Mouse (Mus musculus): ENCODE results near the gene Fam25c.
"Not testable (repeated sequence)": the region's sequence is repeated elsewhere in the genome, so short reads cannot be mapped to it uniquely, and the experiment has no call there.

The Fam25c gene

DNA sequence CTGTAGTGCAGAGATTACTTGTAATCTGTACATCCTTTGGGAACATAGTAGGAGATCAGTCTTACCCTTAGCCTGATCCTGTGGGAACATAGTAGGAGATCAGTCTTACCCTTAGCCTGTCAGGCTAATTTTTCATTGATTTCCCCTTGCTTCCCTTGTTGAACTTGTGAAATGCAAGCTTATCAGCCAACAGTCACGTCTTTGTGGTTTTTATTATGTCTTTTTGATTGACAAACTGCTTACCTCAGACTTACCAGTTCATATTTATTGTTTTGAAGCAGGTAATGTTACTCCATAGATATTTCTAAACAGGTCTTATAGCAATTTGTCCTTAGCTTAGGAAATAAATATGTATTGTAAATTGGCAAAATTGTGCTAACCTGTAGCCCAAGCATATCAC is 27.6 kb downstream of the Fam25c start:
- no peak for DNase-seq (ENCODE audit: low spot score)

DNA sequence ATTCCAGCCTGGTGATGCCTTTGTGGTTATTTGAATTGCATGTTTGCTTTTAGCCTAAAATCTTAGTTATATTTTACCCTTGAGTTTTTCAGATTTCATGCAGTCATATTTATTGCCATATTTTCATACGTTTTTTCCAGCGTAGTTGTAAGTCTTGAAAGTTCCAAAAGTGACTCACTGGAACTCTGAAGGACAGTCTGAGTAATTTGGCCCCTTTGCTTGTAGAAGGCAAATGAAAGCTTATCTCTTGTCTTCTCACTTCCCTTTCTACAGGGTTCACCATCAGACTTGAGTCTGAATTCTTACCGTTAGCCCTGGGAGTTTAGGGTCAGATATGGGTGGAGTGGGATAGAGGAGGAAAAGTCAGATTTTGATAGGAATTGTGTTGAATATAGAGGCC is 28.6 kb downstream of the Fam25c start:
- no peak for DNase-seq (ENCODE audit: low spot score)

DNA sequence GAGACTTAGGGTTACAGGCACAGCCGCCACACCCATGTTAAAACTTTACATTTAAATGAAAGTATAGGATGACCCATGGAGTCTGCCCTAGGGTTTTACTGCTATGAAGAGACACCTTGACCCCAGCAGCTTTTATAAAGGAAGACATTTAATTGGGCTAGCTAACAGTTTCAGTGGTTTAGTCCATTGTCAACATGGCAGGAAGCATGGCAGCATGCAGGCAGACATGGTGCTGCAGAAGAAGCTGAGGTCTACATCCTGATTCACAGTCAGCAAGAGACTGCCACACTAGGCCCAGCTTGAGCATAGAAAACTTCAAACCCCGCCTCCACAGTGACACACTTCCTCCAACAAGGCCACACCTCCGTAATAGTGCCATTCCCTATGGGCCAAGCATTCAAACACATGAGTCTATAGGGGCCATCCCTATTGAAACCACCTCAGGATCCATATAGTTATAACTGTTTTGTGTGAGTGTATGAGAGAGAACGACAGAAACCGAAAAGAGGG is 31.6 kb downstream of the Fam25c start:
- no peak for DNase-seq (ENCODE audit: low spot score)

DNA sequence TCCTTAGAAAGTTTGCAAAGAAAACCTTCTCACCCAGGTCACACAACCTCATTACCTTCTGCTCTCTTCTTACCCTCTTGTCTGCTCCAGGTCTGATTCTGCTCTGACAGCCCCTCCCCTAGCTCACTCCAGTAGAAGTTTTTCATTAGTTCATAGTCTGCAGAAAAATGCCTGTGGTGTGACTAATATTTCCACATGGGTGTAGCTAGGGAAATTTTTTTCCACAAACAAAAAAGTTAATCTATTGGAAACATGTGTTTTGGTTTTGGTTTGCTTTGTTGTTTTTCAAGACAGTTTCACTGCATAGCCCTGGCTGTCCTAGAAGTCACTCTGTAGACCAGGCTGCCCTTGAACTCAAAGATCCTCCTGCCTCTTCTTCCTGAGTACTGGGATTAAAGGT is 37.1 kb downstream of the Fam25c start:
- DNase-seq (ENCODE audit: low spot score) = no peak

DNA sequence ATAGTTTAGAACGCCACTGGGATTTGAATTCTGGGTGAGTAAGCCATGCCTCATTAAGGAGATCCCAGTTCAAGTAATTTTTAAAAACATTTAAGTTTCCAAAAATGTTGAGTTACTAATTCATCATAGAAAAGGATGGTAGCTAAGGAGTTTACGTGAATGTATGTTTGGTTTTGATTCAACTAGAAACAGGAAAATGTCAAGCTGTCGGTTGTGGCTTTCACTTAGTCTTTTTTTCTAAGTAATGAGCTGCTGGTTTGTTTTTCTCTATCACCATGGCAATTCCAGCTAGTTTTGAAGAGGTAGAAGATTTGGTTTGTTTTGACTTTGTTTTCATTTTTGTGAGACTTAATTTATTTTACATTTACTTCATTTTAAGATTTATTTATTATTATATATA is 37.8 kb downstream of the Fam25c start:
- no peak for DNase-seq (ENCODE audit: low spot score)

DNA sequence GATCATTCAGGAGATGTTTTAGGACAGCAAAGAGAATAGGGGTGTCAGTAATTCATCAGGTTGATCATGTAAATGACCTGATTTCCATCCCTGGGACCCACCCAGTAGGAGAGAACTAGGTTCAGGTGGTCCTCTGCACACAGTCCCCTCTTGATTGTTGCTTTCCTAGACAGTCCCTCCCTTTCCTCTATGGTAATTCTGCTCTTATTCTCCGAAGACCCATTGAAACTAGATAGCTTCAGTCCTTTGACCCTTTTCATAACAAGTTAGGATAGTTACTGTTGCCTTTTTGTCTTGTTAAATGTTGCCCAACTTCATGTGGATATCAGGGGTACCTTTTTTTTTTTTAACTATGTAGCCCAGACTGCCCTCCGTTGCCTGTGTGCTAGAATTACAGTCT is 38.9 kb downstream of the Fam25c start:
- DNase-seq (ENCODE audit: low spot score) = no peak

DNA sequence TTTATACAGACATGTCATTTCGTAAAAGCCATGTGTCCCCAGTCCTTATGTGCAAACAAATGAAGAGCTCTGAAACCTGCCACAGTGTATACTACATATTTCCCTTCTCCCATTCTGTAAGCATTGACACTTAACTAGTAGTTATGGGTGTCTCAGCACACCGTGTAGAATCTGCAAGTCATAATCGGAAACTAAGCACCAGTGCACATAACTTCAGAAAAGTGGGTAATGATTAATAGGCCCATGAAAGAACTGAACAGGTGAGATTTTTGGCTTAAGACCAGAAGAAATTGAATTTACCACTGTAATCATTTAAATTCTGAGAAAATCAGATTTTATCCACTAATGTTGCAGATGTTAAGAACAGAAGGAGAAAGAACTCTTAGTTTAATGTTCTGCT is 40.4 kb downstream of the Fam25c start:
- no peak for DNase-seq (ENCODE audit: low spot score)

DNA sequence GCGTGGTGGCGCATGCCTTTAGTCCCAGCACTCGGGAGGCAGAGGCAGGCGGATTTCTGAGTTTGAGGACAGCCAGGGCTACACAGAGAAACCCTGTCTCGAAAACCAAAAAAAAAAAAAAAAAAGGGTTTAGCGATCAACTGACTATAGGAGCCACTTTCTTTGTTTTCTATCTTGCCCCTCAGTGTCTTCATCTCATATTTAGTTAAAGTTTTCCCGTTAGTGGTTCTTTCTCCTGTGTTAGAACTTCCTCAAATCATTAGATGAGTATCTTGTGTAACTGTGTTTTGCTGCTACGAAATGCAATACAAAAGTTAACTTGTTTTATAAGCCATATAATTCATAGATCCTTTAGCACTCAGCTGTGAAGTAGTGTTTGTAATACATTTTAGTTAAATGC is 40.9 kb downstream of the Fam25c start:
- DNase-seq (ENCODE audit: low spot score) = not testable (repeated sequence)

DNA sequence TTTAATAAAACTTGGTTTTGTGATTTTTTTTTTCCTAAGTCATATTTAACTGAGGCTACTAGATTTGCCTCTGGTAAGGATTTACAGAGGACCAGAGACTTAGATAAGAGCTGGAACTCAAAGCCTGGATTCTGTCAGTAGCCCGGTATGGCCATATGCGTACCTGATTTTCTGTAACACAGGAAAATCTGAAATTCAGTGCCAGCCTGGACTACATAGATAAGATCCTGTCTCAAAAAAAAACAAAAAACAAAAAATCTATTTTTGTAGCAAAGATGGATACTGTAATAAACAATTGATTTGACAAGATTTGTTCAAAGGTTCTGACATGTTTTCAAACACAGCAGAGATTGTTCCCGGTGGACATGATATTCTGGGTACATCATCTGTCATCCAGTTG is 41.6 kb downstream of the Fam25c start:
- DNase-seq (ENCODE audit: low spot score) = no peak

DNA sequence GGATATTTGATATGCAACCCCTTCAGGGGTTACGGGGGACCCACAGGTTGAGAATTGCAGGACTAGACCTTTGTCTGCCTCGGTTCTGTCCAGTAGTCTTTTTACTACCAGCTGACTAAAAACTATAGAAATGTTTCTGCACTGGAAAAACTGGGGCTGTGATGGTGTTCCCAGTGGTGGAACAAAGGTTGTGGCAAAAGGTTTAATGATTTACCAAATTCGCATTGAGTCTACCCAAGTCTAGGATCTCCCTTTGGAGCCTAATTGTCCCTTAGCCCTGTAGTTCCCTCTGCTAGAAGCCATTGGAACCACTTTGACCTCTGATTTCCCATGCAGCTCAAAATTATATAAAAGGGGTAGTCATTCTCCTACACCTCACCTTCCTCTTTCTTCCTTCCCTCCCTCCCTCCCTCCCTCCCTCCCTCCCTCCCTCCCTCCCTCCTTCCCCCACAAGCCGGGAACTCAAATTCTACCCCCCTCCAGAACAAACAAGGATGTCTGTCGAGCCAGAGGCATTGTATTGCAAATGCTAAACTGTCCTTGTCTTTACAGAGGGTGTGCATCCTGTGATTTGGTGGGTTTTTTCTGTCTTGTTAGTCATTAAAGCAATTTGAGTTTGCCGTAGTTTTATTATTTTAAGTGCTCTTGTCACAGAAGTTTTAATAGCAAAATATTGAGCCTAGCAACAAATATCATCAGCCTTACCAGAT is 42.7 kb downstream of the Fam25c start:
- DNase-seq (ENCODE audit: low spot score) = no peak

DNA sequence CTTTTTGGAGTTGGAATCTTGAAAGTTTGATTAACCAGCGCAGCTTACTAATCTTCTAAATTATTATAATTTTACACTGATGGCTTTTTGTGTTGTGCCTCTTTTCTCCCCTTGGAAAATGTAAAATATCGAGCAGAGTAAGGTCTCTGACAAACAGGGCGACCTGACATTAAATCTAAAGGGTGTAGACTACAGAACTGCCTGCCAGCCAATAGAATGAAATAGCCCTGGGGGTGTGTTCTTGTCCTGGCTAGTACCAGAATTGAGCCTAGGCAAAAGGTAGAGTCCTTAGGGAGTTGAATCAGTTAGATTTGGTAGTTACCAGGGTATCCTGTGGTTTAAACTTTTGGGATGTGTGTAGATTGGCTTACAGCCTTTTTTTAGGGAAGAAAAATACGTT is 43.5 kb downstream of the Fam25c start:
- DNase-seq (ENCODE audit: low spot score) = no peak

DNA sequence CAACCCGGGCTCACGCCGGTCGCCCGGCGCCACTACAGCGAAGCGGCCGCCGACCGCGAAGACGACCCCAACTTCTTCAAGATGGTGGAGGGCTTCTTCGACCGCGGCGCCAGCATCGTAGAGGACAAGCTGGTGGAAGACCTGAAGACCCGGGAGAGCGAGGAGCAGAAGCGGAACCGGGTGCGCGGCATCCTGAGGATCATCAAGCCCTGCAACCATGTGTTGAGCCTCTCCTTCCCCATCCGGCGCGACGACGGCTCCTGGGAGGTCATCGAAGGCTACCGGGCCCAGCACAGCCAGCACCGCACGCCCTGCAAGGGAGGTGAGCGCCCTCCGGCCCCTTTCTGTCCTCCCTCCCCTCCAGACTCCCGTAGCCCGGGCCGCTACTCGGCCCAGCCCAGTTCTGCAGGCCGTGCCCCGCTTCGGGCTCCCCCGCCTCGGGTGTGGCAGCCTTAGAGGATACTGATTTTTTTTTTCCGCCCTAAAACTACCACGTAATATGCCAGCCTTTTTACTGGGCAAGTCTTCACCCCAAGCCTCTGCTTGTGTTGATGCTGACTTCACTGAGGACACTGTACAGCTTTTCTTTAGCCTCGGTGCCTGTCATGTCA is 44.1 kb downstream of the Fam25c start:
- DNase-seq (ENCODE audit: low spot score) = peak; percentile 55

DNA sequence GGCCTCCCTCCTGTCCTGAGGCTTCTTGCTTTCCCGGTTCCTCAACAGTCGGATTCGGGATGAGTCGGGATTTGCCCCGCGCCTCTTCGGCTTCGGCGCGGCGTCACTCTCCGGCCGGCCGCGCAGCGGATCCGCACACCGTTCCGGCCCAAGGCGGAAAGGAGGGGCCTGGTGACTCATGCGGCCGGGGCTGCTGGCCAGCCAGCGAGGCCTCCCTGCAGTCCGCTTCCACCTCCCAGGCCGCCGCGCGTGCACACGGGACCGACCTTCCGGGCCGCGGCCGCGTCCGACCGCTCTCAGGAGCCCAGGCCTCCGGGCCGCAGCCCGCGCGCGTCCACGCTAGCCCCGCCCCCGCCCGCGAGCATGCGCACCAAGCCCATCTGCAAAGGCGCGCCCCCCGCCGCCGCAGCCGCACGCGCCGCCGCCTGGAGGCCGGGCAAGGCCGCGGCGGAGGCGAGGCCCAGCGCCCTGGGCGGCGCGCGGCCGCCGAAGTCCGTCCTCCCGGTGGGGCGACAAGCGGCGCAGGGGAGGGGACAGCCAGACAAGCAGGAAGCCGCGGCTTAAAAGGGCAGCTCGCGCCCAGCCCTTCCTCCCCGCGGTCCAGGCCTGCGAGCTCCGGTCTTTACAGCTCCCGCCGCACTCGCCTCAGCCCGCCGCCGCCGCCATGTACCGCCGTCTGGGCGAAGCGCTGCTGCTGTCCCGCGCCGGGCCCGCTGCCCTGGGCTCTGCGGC is 44.8 kb downstream of the Fam25c start, which contains the start of the genes Shld2 and Glud1:
TSS of gene Shld2 (minus strand) at position 260 of the 732 bp plus-strand sequence.
TSS of gene Glud1 (plus strand) at position 494 of the 732 bp plus-strand sequence.
- DNase-seq (ENCODE audit: low spot score) = peak; percentile 98

DNA sequence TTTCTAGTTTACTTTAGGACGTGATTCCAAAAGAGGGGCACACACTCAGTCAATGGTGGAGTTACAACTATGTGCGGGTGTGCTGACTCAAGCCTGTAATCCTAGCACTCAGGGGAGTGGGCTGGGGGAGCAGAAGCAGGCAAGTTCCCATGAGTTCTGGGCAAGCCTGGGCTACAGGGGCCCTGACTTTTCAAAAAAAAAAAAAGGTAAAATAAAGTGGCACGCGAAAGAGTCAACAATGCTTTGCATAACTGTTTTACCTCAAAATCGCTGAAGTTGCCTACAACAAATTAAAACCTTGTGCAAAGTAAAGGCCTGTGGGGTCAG is 45.4 kb downstream of the Fam25c start:
- DNase-seq (ENCODE audit: low spot score) = no peak

DNA sequence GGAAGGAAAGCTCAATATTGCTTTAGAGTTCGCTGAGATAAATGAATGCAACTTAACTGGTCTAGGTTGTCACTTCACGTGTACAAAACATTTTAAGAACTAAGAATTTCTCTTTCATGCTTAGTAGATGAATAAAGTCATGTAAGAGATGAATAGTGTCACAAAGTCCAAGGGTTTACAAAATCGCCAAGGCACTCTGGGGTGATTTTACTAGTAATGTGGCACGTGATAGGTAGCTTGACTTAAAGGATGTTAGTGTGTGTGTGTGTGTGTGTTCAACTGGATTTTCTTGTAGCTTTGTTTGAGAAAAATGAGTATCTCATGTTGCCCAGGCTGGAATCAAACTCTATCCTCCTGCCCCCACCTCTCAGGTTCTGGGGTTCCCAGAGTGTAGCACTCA is 46.0 kb downstream of the Fam25c start:
- DNase-seq (ENCODE audit: low spot score) = no peak

DNA sequence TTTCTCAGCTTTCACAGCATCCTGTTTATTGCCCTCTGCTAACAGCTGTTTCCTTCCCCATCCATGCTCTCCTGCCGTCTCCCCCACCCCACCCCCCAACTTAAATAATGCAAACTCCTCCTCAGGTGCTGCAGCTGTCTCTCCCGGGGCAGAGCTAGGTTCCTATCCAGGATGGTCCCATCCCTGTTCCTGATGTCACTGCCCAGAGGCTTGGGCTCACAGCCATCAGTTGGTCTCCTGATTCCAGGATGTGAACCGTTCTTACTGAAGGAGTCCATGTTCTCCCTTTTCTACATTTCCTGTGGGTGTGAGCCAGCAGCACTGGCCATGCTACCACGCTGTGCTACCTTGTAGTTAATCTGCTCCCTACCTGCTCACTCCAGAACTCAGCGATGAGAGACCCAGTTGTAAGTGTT is 52.0 kb downstream of the Fam25c start:
- no peak for DNase-seq (ENCODE audit: low spot score)

DNA sequence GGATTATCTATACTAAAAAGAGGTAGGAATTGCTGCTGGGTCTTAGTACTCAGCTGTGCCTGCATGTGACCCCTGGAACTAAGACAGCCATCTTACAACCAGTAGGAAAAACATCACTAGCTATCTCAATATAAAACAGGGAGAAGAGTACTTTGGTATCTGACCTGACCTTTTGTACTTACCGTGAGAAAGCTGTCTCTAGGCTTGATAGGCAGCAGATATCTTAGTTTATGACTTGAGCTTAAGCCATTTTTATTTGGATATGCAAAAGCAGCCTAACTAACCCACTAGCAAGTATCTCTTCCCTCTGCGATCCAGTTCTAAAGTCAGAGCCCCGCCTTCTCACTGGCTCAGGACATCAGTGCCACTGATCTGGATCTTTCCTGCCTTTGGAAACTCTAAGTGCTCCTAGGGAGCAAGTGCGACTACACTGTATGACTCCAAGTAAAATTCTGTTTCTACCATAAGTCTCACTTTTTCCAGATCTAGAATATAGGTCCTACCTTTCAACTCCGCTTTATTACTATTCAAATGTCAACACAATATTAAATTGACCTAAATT is 52.5 kb downstream of the Fam25c start:
- DNase-seq (ENCODE audit: low spot score) = no peak
